Mouse (Mus musculus): ENCODE results near the gene Syngr2. TPM values are rescaled to one million over a fixed set of nuclear protein-coding genes. Genes with fewer than 3 reads are reported as not detected.

The Syngr2 gene
- total RNA-seq (2021), result 10 to 100 TPM; 12.3 to 12.4 TPM
- long read RNA-seq, transcript Syngr2-201 (4 exons, 1,520 nt), result major isoform, 23 of 24 reads
- long read RNA-seq, partial matches to known transcripts, result 1 of 24 reads
- long read RNA-seq, other reads (novel, unspliced or antisense), result 0 of 24 reads

DNA sequence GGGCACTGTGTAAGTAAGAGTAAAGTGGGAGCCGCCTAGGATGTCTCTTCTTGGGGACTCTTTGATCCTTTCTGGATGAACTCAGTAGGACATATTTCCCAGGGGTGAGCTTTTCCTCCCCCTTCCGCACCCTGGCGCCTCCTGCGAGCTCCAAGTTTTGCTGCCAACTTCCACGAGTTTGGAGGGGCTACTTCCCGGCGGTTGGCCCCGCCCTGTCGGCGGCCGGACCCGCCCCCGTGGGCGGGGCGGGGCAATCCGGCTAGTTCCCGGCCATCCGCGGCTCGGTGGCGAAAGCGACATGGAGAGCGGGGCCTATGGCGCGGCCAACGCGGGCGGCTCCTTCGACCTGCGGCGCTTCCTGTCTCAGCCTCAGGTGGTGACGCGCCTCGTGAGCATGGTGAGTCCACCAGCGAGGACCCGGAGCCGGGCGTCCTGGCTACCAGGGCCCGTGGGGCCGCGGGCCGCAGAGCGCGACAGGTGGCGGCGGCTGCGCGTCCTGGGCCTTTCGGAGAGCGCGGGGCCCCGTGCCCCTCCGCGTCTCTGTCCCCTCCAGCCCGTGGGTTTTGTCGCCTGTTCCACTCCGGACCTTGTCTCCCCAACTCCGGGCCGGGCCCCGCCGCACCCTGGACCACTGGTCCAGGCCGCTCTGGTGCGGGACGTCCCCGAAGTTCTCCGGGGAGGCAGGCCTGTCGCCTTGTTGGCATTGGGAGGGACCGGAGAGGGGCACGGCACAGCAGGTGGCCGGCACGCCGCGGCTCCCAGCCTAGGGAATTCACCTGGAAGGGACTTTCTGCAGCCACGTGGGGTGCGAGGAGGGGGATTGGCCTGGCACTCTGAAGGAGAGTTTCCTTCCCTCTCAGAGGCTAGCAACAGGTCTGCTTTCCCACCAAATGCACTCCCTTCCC lies at the start of gene Syngr2, which contains the start of gene Gm20708:
Gene Syngr2, plus strand, starts transcription at position 262 of the 905 bp plus-strand sequence.
Gene Gm20708, plus strand, starts transcription at position 262 of the 905 bp plus-strand sequence.
- peak in 1 of 2 experiments; percentile 30 for DNase-seq (ENCODE audit: low spot score in 2 of 2)

DNA sequence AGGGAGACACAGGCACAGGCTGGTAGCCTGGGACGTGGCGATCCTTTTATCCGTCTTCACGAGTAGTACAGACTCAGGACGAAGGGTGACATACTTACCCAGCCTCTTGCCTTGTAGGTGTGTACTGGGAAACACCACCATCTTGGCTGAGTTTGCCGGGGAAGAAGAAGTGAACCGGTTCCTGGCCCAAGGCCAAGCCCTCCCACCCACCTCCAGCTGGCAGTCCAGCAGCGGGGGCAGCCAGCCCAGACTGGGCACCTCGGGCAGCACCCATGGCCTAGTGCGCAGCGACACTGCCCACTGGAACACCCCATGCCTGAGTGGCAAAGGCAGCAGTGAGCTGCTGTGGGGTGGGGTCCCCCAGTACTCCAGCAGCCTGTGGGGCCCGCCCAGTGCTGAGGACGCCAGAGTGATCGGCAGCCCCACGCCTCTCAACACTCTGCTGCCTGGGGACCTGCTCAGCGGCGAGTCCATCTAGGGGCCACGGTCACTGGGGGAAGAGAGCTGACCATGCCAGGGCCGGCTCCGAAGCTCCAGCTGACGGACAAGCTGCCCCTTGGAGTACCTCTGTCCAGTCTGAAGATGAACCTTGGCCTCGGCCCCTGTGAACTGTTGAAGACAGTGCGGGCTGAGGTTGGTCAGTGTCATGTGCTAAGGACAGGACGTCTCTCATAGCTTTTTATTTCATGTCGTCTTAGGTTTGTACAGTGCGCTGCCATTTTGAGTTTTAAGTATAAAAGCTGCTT lies 48.9 kb upstream of the Syngr2 start:
- DNase-seq (ENCODE audit: low spot score in 2 of 2), result no peak

DNA sequence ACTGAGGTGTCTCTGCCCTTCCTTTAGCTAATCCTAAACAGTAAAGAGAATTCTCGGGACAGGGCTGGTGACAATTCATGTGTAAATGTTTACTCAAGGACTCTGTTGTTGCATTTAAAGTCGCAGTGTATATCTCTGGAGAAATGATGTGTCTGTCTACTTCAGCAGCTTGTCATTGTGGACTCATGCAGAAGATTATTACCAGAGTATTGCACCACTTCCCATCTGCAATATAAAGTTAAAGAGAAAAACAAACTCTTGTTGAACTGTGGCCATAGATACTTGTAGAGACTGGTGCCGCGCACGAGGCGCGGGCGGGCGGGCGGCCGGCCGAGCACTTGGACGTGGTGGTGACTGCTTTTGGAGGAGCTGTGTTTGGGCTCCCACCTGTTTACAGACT lies 47.7 kb upstream of the Syngr2 start:
- no peak for DNase-seq (ENCODE audit: low spot score in 2 of 2)

DNA sequence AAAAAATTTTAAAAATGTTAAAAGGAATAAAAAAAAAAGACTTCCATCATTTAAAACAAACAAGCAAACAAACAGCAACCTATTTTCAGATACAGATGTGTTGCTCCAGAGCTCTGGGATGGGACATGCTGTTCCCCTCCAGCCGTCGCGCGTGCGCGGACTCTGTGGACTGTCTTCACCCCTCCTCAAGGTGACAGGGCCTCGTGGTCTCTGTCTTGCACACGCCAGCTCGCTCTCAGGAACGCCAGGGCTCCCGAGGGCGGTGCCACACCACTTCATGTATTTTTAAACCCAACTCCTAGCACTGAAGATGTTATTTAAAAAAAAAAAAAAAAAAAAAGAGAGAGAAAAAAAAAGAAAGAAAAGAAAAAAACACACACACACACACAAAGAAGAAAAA lies 47.2 kb upstream of the Syngr2 start:
- DNase-seq (ENCODE audit: low spot score in 2 of 2), result no peak

DNA sequence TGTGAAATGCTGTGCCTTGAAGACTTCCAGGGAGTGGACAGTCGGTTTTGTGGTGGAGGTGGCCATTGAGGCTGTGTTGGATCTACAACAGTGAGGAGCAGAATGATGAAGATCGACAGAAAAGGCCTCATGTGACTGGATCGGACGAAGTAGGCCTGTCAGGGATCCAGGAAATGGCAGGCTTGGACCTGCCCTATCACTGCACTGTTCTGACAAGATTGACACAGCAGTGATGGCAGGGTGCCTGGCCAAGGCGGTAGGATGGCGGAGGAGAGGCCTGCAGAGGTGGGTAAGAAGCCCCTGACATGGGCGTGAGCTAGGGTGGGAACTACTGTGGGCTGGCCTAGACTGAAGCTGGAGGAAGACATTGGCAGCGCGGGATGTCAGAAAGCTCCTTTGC lies 45.1 kb upstream of the Syngr2 start:
- DNase-seq (ENCODE audit: low spot score in 2 of 2), result no peak

DNA sequence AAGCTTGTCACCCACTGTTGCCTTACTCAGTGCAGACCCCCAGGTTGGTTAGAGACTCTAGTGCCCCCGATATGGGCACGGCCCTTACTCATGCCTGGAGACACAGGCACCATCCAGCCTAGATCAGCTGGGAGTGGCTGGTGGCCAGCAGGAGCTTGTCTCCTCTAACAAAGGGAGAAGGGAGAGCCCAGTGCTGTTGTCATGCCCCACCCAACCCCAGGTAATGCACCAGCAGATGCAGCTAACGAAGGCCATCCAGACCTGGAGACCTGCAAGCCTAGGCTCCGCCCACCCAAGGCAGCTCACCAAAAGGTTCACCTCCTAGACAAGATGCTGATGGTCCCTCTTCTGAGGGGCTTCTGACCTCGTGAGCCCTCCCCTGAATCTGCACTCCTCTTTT lies 44.1 kb upstream of the Syngr2 start:
- DNase-seq (ENCODE audit: low spot score in 2 of 2), result no peak

DNA sequence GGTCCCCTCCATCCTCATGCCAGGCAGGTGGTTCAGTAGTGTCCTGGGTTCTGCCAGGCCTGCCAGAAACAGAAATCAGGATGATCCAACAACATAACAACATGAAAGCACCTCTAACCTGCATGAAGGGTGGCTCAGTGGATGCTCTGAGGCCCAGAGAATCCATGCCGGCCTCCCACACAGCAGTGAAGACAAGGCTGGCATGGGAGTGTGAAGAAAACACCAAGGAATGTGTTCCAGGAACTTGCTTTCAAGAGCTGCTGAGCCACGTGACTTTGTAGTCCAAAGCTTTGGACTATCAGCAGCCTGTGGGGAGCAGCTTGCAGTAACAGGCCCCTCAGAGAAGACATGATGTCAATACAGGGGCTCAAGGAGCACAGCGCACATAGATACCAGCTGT lies 43.2 kb upstream of the Syngr2 start:
- no peak for DNase-seq (ENCODE audit: low spot score in 2 of 2)

DNA sequence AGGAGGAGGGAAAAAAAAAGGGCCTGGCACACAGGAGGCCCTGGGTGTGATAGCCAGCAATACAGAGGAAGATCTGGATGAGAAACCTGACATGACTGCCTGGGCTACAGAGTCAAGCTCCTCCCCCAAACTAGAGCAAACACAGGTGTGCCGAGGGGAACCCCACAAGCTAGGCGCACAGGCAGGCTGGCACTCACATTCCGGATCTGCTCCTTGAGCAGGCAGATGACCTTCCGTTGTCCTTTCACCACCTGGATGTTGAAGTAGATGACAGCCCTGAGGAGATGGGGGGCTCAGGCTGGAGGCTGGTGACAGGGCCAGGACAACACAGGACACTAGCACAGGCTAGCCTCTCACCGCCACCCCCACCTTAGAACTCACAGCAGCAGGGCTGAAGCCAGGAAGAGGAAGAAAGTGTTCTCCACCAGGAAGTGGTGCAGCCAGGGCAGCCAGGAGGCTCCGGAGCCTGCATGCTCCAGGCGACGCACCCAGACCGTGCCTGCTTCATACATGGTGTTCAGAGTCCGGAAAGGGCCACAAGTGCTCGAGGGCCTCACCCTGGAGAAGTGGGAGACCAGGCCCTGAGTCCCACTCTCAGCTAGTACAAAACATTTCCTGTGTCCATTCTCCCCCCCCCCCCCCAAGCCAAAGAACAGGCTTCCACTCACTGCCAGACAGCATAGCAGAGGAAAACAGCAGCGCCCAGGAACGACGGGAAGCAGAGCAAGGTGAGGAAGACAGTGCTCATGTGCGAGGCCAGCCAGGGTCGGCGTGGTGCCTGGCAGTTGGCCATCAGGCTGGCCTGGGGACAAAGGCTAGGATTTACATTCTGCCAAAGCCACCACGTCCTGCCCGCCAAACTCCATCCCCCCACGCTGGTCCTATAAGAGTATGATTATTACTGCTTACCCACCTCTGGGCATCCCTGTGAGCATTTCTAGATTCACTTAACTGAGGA lies 40.5 kb upstream of the Syngr2 start:
- no peak for DNase-seq (ENCODE audit: low spot score in 2 of 2)

DNA sequence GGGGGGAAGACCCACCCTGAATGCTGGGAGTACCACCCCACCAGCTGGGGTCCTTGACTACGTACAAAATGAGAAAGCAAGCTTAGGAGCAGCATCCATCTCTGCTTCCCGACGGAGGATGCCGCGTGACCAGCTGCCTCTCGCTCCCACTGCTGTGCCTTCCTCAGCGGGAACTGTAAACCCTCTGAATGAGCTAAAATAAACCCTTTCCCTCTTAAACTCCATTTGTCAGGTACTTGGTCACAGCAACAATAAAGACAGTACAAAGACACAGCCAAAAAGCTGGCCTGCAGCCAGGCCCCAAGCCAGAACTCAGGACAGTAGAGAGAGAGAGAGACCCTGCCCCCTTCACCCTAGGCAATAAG lies 39.8 kb upstream of the Syngr2 start:
- DNase-seq (ENCODE audit: low spot score in 2 of 2), result no peak

DNA sequence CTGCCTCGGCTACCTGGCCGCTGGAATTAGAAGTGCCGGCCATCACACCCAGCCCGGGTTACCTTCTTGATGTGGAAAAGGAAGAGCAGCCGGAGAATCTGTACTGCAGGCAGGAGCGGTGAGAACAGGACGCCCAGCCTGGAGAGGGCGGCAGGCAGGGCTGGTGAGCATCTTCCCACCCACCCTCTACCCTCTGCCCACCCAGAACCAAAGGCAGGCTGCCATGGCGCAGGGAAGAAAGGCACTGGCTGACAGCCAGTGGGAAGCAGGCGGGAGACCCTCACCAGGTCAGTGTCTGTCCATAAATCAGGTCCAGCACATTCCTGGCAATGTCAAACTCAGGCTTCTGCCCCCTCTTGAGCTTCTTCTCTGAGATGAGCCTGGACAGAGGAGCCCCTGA lies 39.1 kb upstream of the Syngr2 start:
- DNase-seq (ENCODE audit: low spot score in 2 of 2), result no peak

DNA sequence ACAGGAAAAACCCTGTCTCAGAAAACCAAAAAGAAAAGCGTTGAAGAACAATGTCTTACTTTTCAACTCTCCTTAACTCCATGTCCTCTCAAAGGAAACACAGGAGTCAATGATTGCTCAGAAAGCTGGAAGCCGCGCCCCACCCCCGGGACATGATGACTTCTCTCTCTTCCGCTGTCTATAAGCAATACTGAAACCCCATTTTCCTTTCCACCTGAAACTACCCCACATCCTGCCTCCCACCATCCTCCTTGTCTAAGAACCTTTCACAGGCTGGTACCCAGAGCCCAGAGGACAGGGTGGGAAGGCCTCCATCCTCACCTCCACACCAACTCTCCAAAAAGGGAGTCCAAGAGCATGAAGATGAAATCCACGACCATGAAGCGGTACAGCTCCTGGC lies 37.1 kb upstream of the Syngr2 start:
- DNase-seq (ENCODE audit: low spot score in 2 of 2), result no peak

DNA sequence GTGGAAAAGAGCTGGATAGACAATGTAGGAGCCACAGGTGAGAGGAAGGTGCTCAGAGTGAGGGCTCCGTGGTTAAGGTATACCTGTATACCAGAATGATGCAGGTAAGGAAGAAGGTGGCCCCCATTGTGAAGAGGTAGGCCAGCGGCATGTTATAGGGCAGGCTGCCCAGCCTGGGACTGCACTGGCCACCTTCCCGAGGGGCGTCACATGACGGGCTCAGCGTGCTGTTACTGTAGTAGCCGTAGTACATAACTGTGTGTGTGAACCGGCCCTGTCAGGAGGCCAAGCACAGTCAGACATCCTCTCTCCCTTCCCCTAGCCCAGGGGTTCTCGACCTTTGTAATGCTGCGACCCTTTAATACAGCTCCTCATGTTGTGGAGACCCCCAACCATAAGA lies 34.5 kb upstream of the Syngr2 start:
- no peak for DNase-seq (ENCODE audit: low spot score in 2 of 2)

DNA sequence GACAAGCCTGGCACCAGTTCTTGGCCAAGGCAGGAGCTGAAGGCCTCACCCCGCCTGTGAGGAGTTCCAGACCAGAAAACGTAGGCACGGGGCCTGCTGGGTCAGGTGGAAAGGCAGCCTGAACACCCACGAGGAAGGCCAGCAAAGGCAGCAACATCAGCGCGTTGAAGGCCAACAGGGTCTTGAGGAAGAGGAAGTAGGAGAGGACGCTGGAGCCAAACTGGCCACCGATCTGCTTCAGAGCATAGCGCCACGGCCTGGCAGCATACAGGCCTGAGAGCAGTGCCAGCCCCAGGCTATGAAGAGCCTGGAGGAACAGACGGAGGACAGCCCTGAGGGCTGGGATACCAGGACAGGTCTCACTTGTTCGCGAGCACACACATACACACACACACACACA lies 33.9 kb upstream of the Syngr2 start:
- no peak for DNase-seq (ENCODE audit: low spot score in 2 of 2)

DNA sequence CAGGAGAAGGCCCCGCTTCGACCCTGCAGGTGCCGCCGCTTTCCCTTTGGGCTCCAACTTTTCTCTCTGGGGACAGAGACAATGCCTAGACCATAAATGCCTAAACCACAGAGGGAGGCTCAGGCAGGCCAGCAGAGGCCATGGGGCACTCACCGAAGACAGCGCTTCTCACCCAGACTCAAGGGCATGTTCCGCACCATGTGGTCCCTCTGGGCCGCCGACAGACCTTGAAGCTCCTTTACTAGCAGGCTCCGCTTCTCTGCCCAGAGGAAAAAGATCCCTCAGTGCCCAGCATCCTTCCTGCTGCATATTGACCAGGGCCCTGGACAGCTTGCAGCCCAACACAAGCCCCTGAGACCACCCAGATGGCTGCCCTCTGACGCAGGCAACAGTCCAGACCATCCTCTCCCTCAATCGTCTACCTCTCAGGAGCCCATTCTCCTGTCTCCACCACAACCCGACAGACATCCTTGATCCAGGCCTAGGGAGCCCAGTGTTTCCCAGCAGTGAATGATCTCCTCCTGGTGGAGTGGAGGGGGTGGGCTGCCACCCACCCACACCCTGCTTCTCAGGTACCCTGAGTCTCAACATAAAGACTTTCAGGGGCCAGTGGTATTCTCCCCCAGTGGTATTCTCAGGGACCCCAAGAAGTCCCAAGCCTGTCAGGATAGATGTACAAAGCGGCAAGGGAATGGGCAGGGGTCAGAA lies 33.2 kb upstream of the Syngr2 start:
- no peak for DNase-seq (ENCODE audit: low spot score in 2 of 2)

DNA sequence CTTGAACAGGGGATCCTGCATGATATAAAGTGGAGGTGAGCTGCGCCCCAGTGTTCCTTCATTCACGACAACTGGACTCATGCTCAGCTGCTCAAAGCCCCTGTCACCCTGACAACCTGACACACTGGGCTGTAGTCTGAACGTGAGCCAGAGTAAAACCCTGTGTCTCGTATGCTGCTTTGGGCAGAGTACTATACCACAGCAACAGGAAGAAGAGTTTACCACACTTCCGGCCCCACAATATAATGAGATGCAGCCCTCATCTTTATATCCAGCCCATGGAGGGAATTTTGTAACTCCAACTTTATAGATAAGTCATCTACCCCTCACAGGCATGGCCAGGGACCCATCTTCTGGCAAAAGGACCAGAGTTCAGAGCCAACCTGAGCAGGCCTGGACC lies 32.4 kb upstream of the Syngr2 start:
- DNase-seq (ENCODE audit: low spot score in 2 of 2), result no peak

DNA sequence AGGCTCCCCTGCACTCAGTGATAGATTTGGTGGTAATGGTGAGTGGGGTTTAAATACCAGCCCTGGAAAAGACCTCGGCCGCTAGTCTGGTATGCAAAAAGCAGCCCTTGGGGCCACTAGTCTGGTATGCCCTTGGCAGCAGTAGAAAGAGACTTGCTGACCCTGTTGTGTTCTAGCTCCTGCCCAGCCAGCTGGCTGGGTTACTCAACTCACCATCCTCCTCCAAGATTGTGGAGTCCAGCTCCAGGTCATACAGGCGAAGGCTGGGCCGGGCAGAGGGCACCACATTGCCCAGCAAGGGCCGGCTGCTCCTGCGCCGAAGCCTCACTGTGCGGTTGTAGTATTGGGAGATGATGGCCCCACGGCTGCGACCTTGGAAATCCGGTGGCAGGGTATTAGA lies 31.4 kb upstream of the Syngr2 start:
- DNase-seq (ENCODE audit: low spot score in 2 of 2), result no peak

DNA sequence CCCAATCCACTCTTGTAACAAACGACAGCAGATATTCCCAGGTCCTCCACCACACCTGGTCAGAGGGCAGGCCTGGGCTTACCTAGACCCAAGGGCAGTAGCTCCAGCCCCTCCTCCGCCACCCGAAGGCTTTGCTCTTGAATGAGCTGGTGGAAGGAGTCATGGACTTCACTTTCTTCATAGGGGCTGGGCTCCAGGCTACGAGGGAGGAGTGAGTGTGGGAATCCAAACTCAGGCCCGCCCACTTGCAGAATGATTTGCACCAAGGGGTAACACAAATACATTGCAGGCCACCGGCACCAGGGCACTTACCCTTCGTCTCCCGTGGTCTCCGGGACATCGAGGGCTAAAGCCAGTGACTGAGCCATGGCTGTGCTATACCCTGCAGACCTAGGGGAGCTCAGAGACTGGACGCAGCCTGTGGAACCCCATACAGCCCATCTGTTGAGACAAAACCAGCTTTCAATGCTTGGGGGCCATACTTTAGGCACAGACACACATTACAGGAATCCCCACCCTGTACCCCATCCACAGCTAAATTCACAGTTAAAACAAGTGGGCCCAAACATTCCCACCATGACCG lies 30.5 kb upstream of the Syngr2 start:
- no peak for DNase-seq (ENCODE audit: low spot score in 2 of 2)

DNA sequence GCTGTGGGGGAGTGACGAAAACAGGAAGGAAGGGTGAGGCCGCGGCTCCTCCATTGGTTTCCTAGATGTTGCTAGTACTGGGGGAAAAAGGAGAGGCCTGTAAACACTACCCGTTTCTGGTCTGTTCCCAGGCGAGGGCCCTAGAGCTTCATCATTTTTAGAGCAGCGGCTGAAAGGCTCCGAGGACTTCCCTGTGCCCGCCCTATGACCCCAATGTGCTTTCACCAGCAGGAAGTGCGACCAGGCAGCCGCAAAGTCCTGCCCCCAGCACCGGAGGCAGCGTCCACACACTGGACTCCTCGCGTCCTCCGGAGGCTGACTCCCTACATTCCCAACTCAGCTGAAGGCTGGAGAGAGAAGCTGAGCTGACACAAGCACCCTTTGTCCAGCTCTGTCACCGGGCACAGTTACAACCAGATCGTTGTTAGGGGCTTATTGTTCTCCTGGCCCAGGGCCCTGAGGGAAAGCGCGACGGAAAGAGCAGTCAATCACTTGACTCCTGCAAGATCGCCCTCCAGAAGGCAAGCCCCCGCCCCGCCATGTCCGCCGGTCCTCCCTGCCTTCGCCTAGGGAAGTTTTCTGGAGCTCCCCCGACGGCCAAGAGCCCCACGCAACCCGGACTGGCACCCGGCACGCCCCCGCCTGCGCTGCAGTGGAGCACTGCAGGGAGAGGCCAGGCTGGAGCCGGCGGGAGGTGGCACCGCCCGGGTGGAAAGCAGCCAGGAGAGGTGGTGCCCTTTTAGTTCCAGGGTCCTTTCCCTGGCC lies 29.9 kb upstream of the Syngr2 start:
- DNase-seq (ENCODE audit: low spot score in 2 of 2), result peak in 1 of 2 experiments; percentile 55

DNA sequence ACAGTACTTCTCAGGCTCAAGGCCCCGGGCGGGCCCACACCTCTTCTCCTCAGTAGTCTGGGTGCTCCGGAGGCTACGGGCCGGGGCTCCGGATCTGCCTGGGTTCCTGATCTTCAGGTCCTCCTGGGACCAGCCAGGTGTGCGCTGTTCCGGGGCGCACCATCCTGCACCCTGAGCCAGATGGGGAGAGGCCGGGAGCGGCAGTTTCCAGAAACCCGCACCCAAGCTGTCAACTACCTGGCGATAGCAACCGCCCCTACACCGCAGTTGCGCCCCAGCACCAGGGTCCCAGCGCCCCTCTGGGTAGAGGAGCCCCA lies 29.3 kb upstream of the Syngr2 start:
- no peak for DNase-seq (ENCODE audit: low spot score in 2 of 2)
